Comparison of ENCODE assay signal across 8 mouse cellular contexts in the genomic region with DNA sequence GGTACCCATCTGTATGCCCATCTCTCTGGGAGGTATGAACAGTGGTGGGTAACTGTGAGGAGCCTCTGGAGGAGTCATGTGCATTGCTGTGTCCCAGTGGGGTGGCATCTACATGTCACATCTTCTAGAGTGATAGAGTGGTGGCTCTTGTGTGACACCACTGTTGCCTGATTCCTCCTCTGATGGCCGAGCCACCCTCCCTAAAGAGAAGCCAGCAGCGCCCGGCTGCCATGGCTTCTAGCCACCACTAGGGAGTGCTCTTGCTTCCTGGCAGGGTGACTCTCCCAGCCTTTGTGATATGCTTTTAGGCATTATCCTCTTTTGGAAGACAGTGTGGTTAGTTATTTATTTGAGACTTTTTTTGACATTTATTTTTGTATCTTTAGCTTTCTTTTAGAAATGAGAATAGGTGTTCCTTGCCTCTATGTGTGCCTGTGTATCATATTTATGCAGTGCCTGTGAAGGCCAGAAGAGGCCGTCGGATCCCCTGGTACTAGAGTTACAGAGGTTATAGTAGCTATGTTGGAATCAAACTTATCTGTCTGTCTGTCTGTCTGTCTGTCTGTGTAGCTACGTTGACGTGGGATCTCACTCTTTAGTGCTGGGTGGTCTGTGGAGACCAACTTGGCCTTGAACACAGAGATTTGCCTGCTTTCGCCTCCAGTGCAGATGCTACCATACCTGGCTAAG. TPM values are rescaled to one million over a fixed set of nuclear protein-coding genes. Genes with fewer than 3 reads are reported as not detected.
DNase-seq lines count a peak whose midpoint lies in the region; ATAC-seq and TF ChIP-seq lines count a peak whose summit lies in the region.

No protein-coding gene starts in this region.

- H3K27ac ChIP-seq in embryonic facial prominence, embryonic 11.5 days (replicated peaks; ENCODE audit: low read depth, low read length) = no peak overlapping the region
- no peak overlapping the region for H3K27ac ChIP-seq in heart, embryonic 11.5 days (ENCODE audit: low read depth, low read length)
- H3K27ac ChIP-seq in liver, embryonic 14.5 days = no peak overlapping the region
- no peak overlapping the region for H3K27ac ChIP-seq in neural tube, embryonic 11.5 days (ENCODE audit: low read depth, low read length)
- no peak overlapping the region for H3K27ac ChIP-seq in stomach, postnatal 0 days (replicated peaks)

- H3K4me2 ChIP-seq in embryonic facial prominence, embryonic 11.5 days (ENCODE audit: low read depth, low read length) = no peak overlapping the region
- H3K4me2 ChIP-seq in heart, embryonic 11.5 days = no peak overlapping the region
- H3K4me2 ChIP-seq in liver, embryonic 14.5 days (ENCODE audit: low read depth) = no peak overlapping the region
- H3K4me2 ChIP-seq in neural tube, embryonic 11.5 days (ENCODE audit: low read depth) = no peak overlapping the region
- H3K4me2 ChIP-seq in stomach, postnatal 0 days (replicated peaks; ENCODE audit: low read depth) = no peak overlapping the region

- no peak for TF ChIP-seq EP300 in liver, embryonic 14.5 days (IDR thresholded peaks at IDR 0.05; ENCODE audit: low read depth)
- TF ChIP-seq EP300 in stomach, postnatal 0 days (optimal IDR thresholded peaks at IDR 0.05) = no peak

- no peak overlapping the region for H3K9ac ChIP-seq in embryonic facial prominence, embryonic 11.5 days (replicated peaks; ENCODE audit: low read length)
- no peak overlapping the region for H3K9ac ChIP-seq in heart, embryonic 11.5 days (ENCODE audit: low read depth, low read length)
- H3K9ac ChIP-seq in liver, embryonic 14.5 days (replicated peaks) = no peak overlapping the region
- no peak overlapping the region for H3K9ac ChIP-seq in neural tube, embryonic 11.5 days (ENCODE audit: low read length)
- no peak overlapping the region for H3K9ac ChIP-seq in stomach, postnatal 0 days (ENCODE audit: low read length)

- H3K27me3 ChIP-seq in embryonic facial prominence, embryonic 11.5 days (ENCODE audit: control insufficient read depth, insufficient read depth, low read length) = no peaks in the 10 kb centered on the region
- no peaks in the 10 kb centered on the region for H3K27me3 ChIP-seq in heart, embryonic 11.5 days (ENCODE audit: control insufficient read depth, insufficient read depth, low read length)
- H3K27me3 ChIP-seq in liver, embryonic 14.5 days (ENCODE audit: control insufficient read depth, insufficient read depth, low read length) = no peaks in the 10 kb centered on the region
- H3K27me3 ChIP-seq in neural tube, embryonic 11.5 days (ENCODE audit: control insufficient read depth, insufficient read depth, low read length) = no peaks in the 10 kb centered on the region
- H3K27me3 ChIP-seq in stomach, postnatal 0 days (ENCODE audit: control insufficient read depth, insufficient read depth, low read length) = no peaks in the 10 kb centered on the region

- H3K36me3 ChIP-seq in embryonic facial prominence, embryonic 11.5 days (replicated peaks; ENCODE audit: control insufficient read depth, insufficient read depth, low read depth, low read length) = no peaks in the 10 kb centered on the region
- no peaks in the 10 kb centered on the region for H3K36me3 ChIP-seq in heart, embryonic 11.5 days (ENCODE audit: control insufficient read depth, insufficient read depth, low read length)
- no peaks in the 10 kb centered on the region; the same call in 1 of the 2 replicates for H3K36me3 ChIP-seq in liver, embryonic 14.5 days (replicated peaks; ENCODE audit: control insufficient read depth, insufficient read depth, low read depth)
- peaks cover 4% of the 10 kb centered on the region for H3K36me3 ChIP-seq in neural tube, embryonic 11.5 days (ENCODE audit: control insufficient read depth, insufficient read depth, low read length)
- no peaks in the 10 kb centered on the region; the same call in 1 of the 2 replicates for H3K36me3 ChIP-seq in stomach, postnatal 0 days (ENCODE audit: control insufficient read depth, insufficient read depth, low read length)

- no peaks in the 10 kb centered on the region for H3K9me3 ChIP-seq in embryonic facial prominence, embryonic 11.5 days (replicated peaks; ENCODE audit: control insufficient read depth, low read length)
- H3K9me3 ChIP-seq in heart, embryonic 11.5 days (replicated peaks; ENCODE audit: control insufficient read depth, low read length) = no peaks in the 10 kb centered on the region
- H3K9me3 ChIP-seq in liver, embryonic 14.5 days (ENCODE audit: control insufficient read depth, low read length) = no peaks in the 10 kb centered on the region
- no peaks in the 10 kb centered on the region for H3K9me3 ChIP-seq in neural tube, embryonic 11.5 days (ENCODE audit: control insufficient read depth, low read length)
- no peaks in the 10 kb centered on the region for H3K9me3 ChIP-seq in stomach, postnatal 0 days (ENCODE audit: control insufficient read depth, low read length)

- DNase-seq in CD4-positive helper T cell, adult 2 months (ENCODE audit: low read depth, low spot score) = peak; percentile 67
- DNase-seq in adrenal gland, postnatal 25 days = peak; percentile 75
- peak; percentile 84 for DNase-seq in embryonic facial prominence, embryonic 11.5 days (ENCODE audit: low spot score)
- DNase-seq in kidney, postnatal 10 days = peak; percentile 87
- peak in 1 of 3 experiments; percentile 40 for DNase-seq in liver, embryonic 14.5 days (ENCODE audit: low read depth in 3 of 3, low spot score in 3 of 3)
- peak; percentile 78 for DNase-seq in neural tube, embryonic 11.5 days (ENCODE audit: low spot score)
- DNase-seq in stomach, postnatal 0 days (ENCODE audit: low spot score) = peak; percentile 67

- H3K4me1 ChIP-seq in embryonic facial prominence, embryonic 11.5 days (ENCODE audit: control insufficient read depth, insufficient read depth, low read length) = no peaks in the 10 kb centered on the region; the same call in none of the 2 replicates
- H3K4me1 ChIP-seq in heart, embryonic 11.5 days (ENCODE audit: control insufficient read depth, insufficient read depth, low read length) = peaks cover 32% of the 10 kb centered on the region
- H3K4me1 ChIP-seq in liver, embryonic 14.5 days (replicated peaks; ENCODE audit: control insufficient read depth in 2 of 2, insufficient read depth in 2 of 2, low read length in 1 of 2) = peaks cover 0 to 5% of the 10 kb centered on the region in 2 experiments; a peak in 2 of 4 replicates
- no peaks in the 10 kb centered on the region for H3K4me1 ChIP-seq in neural tube, embryonic 11.5 days (ENCODE audit: control insufficient read depth, insufficient read depth, low read length)
- no peaks in the 10 kb centered on the region for H3K4me1 ChIP-seq in stomach, postnatal 0 days (replicated peaks; ENCODE audit: control insufficient read depth, insufficient read depth)

- peak; percentile 96 for TF ChIP-seq CTCF in liver, embryonic 14.5 days (IDR thresholded peaks at IDR 0.05; ENCODE audit: low read depth)
- peak; percentile 96 for TF ChIP-seq CTCF in stomach, postnatal 0 days (IDR thresholded peaks at IDR 0.05; ENCODE audit: low read depth)

- ATAC-seq in embryonic facial prominence, embryonic 11.5 days (replicated peaks; ENCODE audit: insufficient number of reproducible peaks, low FRiP score, low TSS enrichment, low read depth) = peak; percentile 42
- 0 out of 2 replicates have a peak, but pooled peaks have one; percentile 20 for ATAC-seq in heart, embryonic 11.5 days (replicated peaks; ENCODE audit: insufficient number of reproducible peaks, low FRiP score, low TSS enrichment)
- ATAC-seq in liver, embryonic 14.5 days (ENCODE audit: insufficient read depth) = peak; percentile 43
- peak; percentile 68 for ATAC-seq in neural tube, embryonic 11.5 days (ENCODE audit: insufficient read depth, low FRiP score, low TSS enrichment)
- ATAC-seq in stomach, postnatal 0 days (ENCODE audit: low FRiP score, low TSS enrichment) = peak; percentile 10; the same call in 1 of the 2 replicates

- no peak overlapping the region for H3K4me3 ChIP-seq in embryonic facial prominence, embryonic 11.5 days (ENCODE audit: low read depth, low read length)
- H3K4me3 ChIP-seq in heart, embryonic 11.5 days (ENCODE audit: low read depth, low read length) = no peak overlapping the region
- H3K4me3 ChIP-seq in liver, embryonic 14.5 days (ENCODE audit: insufficient read depth in 1 of 2, low read depth in 2 of 2, low read length in 2 of 2) = no peak overlapping the region
- no peak overlapping the region for H3K4me3 ChIP-seq in neural tube, embryonic 11.5 days (ENCODE audit: low read depth, low read length)
- H3K4me3 ChIP-seq in stomach, postnatal 0 days (ENCODE audit: low read depth, low read length) = no peak overlapping the region

- WGBS in embryonic facial prominence, embryonic 11.5 days = 41% methylated on average over 8 of the region's 8 CpGs
- 47% methylated on average over 8 of the region's 8 CpGs for WGBS in heart, embryonic 11.5 days (ENCODE audit: insufficient replicate concordance)
- 40% methylated on average over 8 of the region's 8 CpGs for WGBS in liver, embryonic 14.5 days (ENCODE audit: insufficient replicate concordance)
- WGBS in neural tube, embryonic 11.5 days = 51% methylated on average over 8 of the region's 8 CpGs
- 49% methylated on average over 8 of the region's 8 CpGs for WGBS in stomach, postnatal 0 days

RNA-seq across cellular contexts. Expression of a gene that starts 25.9 kb away (rescaled TPM):
- 4.4 and 6.3 TPM in 2 replicates for total RNA-seq in adrenal gland, postnatal 25 days (2021)
- polyA plus RNA-seq in embryonic facial prominence, embryonic 11.5 days (2014; fragmentation: Nextera tagmentation; extraction: Ambion mirVana) = 29.7 and 34.2 TPM in 2 replicates
- polyA plus RNA-seq in heart, embryonic 11.5 days (2014; fragmentation: Nextera tagmentation; extraction: Ambion mirVana) = 28.4 and 31.1 TPM in 2 replicates
- 17.8 and 18.5 TPM in 2 replicates for polyA plus RNA-seq in liver, embryonic 14.5 days (2012; rRNA removed)
- polyA plus RNA-seq in liver, embryonic 14.5 days (2014; fragmentation: Nextera tagmentation; extraction: Ambion mirVana) = 21.4 and 23.7 TPM in 2 replicates
- polyA plus RNA-seq in neural tube, embryonic 11.5 days (2014; fragmentation: Nextera tagmentation; extraction: Ambion mirVana) = 23.7 and 26.6 TPM in 2 replicates
- 13.0 and 13.3 TPM in 2 replicates for polyA plus RNA-seq in stomach, postnatal 0 days (2015; fragmentation: Nextera tagmentation; extraction: Ambion mirVana)

RNA-seq across cellular contexts. Expression of a gene that starts 58.4 kb away (rescaled TPM):
- total RNA-seq in adrenal gland, postnatal 25 days (2021) = 769 and 1,285 TPM in 2 replicates
- 95.1 and 97.4 TPM in 2 replicates for polyA plus RNA-seq in embryonic facial prominence, embryonic 11.5 days (2014; fragmentation: Nextera tagmentation; extraction: Ambion mirVana)
- 121 and 128 TPM in 2 replicates for polyA plus RNA-seq in heart, embryonic 11.5 days (2014; fragmentation: Nextera tagmentation; extraction: Ambion mirVana)
- 29.2 and 29.8 TPM in 2 replicates for polyA plus RNA-seq in liver, embryonic 14.5 days (2012; rRNA removed)
- 36.9 and 43.6 TPM in 2 replicates for polyA plus RNA-seq in liver, embryonic 14.5 days (2014; fragmentation: Nextera tagmentation; extraction: Ambion mirVana)
- 89.5 and 89.8 TPM in 2 replicates for polyA plus RNA-seq in neural tube, embryonic 11.5 days (2014; fragmentation: Nextera tagmentation; extraction: Ambion mirVana)
- polyA plus RNA-seq in stomach, postnatal 0 days (2015; fragmentation: Nextera tagmentation; extraction: Ambion mirVana) = 145 and 152 TPM in 2 replicates

Comparison
In these comparisons a context has a peak if more than half of its experiments do, and no peak if none do; other contexts are left out.
1. ATAC-seq: peak in every context shown above with its lines; median percentile 68 in neural tube, embryonic 11.5 days; 43 in liver, embryonic 14.5 days; 42 in embryonic facial prominence, embryonic 11.5 days; 20 in heart, embryonic 11.5 days; 10 in stomach, postnatal 0 days.